Mouse (Mus musculus): ENCODE measurements around the gene Nup210. TPM values are rescaled to one million over a fixed set of nuclear protein-coding genes. Genes with fewer than 3 reads are reported as not detected.
"Not testable (repeated sequence)": the region's sequence is repeated elsewhere in the genome, so short reads cannot be mapped to it uniquely, and the experiment has no call there.

Gene Nup210
- polyA plus RNA-seq, 1 experiment from 2014 or later: 2.0 TPM

GRCm38 (mm10) chr6:91103421-91103820 is 13.2 kb downstream of the Nup210 start:
- not testable (repeated sequence) for H3K36me3 ChIP-seq (ENCODE audit: inconsistent target); H3K4me3 ChIP-seq (ENCODE audit: inconsistent target); H3K79me2 ChIP-seq (ENCODE audit: inconsistent target); H3K27ac ChIP-seq
- WGBS (ENCODE audit: missing documents): 100% methylated on average over 1 of the region's 1 CpGs

GRCm38 (mm10) chr6:91100621-91101020 is 16.0 kb downstream of the Nup210 start:
- no peak overlapping the region for H3K4me3 ChIP-seq (ENCODE audit: inconsistent target)
- no peaks in the 10 kb centered on the region for H3K36me3 ChIP-seq (ENCODE audit: inconsistent target)
- H3K27ac ChIP-seq: no peak overlapping the region
- WGBS (ENCODE audit: missing documents): 68% methylated on average over 5 of the region's 5 CpGs
- H3K79me2 ChIP-seq (ENCODE audit: inconsistent target): no peaks in the 10 kb centered on the region

- H3K36me3 ChIP-seq (ENCODE audit: inconsistent target): no peaks in the 10 kb centered on the region
- H3K27ac ChIP-seq: no peak overlapping the region
- 95% methylated on average over 3 of the region's 3 CpGs for WGBS (ENCODE audit: missing documents)
- no peaks in the 10 kb centered on the region for H3K79me2 ChIP-seq (ENCODE audit: inconsistent target)
- H3K4me3 ChIP-seq (ENCODE audit: inconsistent target): no peak overlapping the region
Measured at GRCm38 (mm10) chr6:91097879-91098278, 18.8 kb downstream of the Nup210 start.

- Histone ChIP-seq H3K4me3 (ENCODE audit: inconsistent target) (no peak overlapping the region), H3K36me3 (ENCODE audit: inconsistent target) (no peaks in the 10 kb centered on the region), H3K27ac (no peak overlapping the region), H3K79me2 (ENCODE audit: inconsistent target) (no peaks in the 10 kb centered on the region)
- WGBS (ENCODE audit: missing documents): 85% methylated on average over 2 of the region's 2 CpGs
Measured at GRCm38 (mm10) chr6:91095072-91095601, 21.5 kb downstream of the Nup210 start.

- no peaks in the 10 kb centered on the region for H3K36me3 ChIP-seq (ENCODE audit: inconsistent target)
- no peaks in the 10 kb centered on the region for H3K79me2 ChIP-seq (ENCODE audit: inconsistent target)
- 80% methylated on average over 10 of the region's 10 CpGs for WGBS (ENCODE audit: missing documents)
Measured at GRCm38 (mm10) chr6:91092216-91092899, 24.3 kb downstream of the Nup210 start.

GRCm38 (mm10) chr6:91085114-91085892 is 31.3 kb downstream of the Nup210 start:
- no peaks in the 10 kb centered on the region for H3K79me2 ChIP-seq (ENCODE audit: inconsistent target)
- no peaks in the 10 kb centered on the region for H3K36me3 ChIP-seq (ENCODE audit: inconsistent target)
- 83% methylated on average over 5 of the region's 5 CpGs for WGBS (ENCODE audit: missing documents)
- H3K27ac ChIP-seq: no peak overlapping the region
- H3K4me3 ChIP-seq (ENCODE audit: inconsistent target): no peak overlapping the region

More at GRCm38 (mm10) chr6:91092216-91092899, 24.3 kb downstream of the Nup210 start:
- Histone ChIP-seq H3K4me3 (ENCODE audit: inconsistent target) (no peak overlapping the region), H3K27ac (no peak overlapping the region)

- no peaks in the 10 kb centered on the region for H3K36me3 ChIP-seq (ENCODE audit: inconsistent target)
- no peak overlapping the region for H3K4me3 ChIP-seq (ENCODE audit: inconsistent target)
- H3K79me2 ChIP-seq (ENCODE audit: inconsistent target): no peaks in the 10 kb centered on the region
- WGBS (ENCODE audit: missing documents): 76% methylated on average over 1 of the region's 1 CpGs
- H3K27ac ChIP-seq: no peak overlapping the region
Measured at GRCm38 (mm10) chr6:91080033-91080432, 36.6 kb downstream of the Nup210 start.

- no peak overlapping the region for H3K4me3 ChIP-seq (ENCODE audit: inconsistent target)
- 94% methylated on average over 9 of the region's 9 CpGs for WGBS (ENCODE audit: missing documents)
- H3K36me3 ChIP-seq (ENCODE audit: inconsistent target): no peaks in the 10 kb centered on the region
- no peak overlapping the region for H3K27ac ChIP-seq
- no peaks in the 10 kb centered on the region for H3K79me2 ChIP-seq (ENCODE audit: inconsistent target)
Measured at GRCm38 (mm10) chr6:91076249-91076648, 40.4 kb downstream of the Nup210 start.

GRCm38 (mm10) chr6:91068511-91068910 is 48.1 kb downstream of the Nup210 start:
- H3K36me3 ChIP-seq (ENCODE audit: inconsistent target): no peaks in the 10 kb centered on the region

GRCm38 (mm10) chr6:91067048-91067447 is 49.6 kb downstream of the Nup210 start:
- whole genome bisulfite sequencing (ENCODE audit: missing documents): 87% methylated on average over 3 of the region's 3 CpGs
- no peak overlapping the region for H3K4me3 ChIP-seq (ENCODE audit: inconsistent target)
- no peaks in the 10 kb centered on the region for H3K79me2 ChIP-seq (ENCODE audit: inconsistent target)
- H3K27ac ChIP-seq: no peak overlapping the region
- no peaks in the 10 kb centered on the region for H3K36me3 ChIP-seq (ENCODE audit: inconsistent target)

More at GRCm38 (mm10) chr6:91068511-91068910, 48.1 kb downstream of the Nup210 start:
- Histone ChIP-seq H3K79me2 (ENCODE audit: inconsistent target) (no peaks in the 10 kb centered on the region), H3K27ac (no peak overlapping the region), H3K4me3 (ENCODE audit: inconsistent target) (no peak overlapping the region)
- 91% methylated on average over 1 of the region's 1 CpGs for WGBS (ENCODE audit: missing documents)

- H3K79me2 ChIP-seq (ENCODE audit: inconsistent target): no peaks in the 10 kb centered on the region
- H3K36me3 ChIP-seq (ENCODE audit: inconsistent target): no peaks in the 10 kb centered on the region
- H3K27ac ChIP-seq: no peak overlapping the region
- no peak overlapping the region for H3K4me3 ChIP-seq (ENCODE audit: inconsistent target)
- WGBS (ENCODE audit: missing documents): 44% methylated on average over 2 of the region's 2 CpGs
Measured at GRCm38 (mm10) chr6:91061296-91061695, 55.3 kb downstream of the Nup210 start.

- H3K27ac ChIP-seq: no peak overlapping the region
- H3K36me3 ChIP-seq (ENCODE audit: inconsistent target): no peaks in the 10 kb centered on the region
- H3K4me3 ChIP-seq (ENCODE audit: inconsistent target): no peak overlapping the region
- no peaks in the 10 kb centered on the region for H3K79me2 ChIP-seq (ENCODE audit: inconsistent target)
- 100% methylated on average over 1 of the region's 2 CpGs for WGBS (ENCODE audit: missing documents)
Measured at GRCm38 (mm10) chr6:91059711-91060110, 56.9 kb downstream of the Nup210 start.

- Histone ChIP-seq H3K79me2 (ENCODE audit: inconsistent target) (no peaks in the 10 kb centered on the region), H3K4me3 (ENCODE audit: inconsistent target) (no peak overlapping the region), H3K27ac (no peak overlapping the region), H3K36me3 (ENCODE audit: inconsistent target) (no peaks in the 10 kb centered on the region)
- 100% methylated on average over 2 of the region's 2 CpGs for WGBS (ENCODE audit: missing documents)
Measured at GRCm38 (mm10) chr6:91057989-91058388, 58.6 kb downstream of the Nup210 start.

GRCm38 (mm10) chr6:91056348-91056747 is 60.3 kb downstream of the Nup210 start:
- no peaks in the 10 kb centered on the region for H3K79me2 ChIP-seq (ENCODE audit: inconsistent target)
- H3K36me3 ChIP-seq (ENCODE audit: inconsistent target): no peaks in the 10 kb centered on the region
- no peak overlapping the region for H3K27ac ChIP-seq
- H3K4me3 ChIP-seq (ENCODE audit: inconsistent target): no peak overlapping the region

- Histone ChIP-seq H3K27ac (no peak overlapping the region), H3K4me3 (ENCODE audit: inconsistent target) (no peak overlapping the region), H3K36me3 (ENCODE audit: inconsistent target) (no peaks in the 10 kb centered on the region), H3K79me2 (ENCODE audit: inconsistent target) (no peaks in the 10 kb centered on the region)
- WGBS (ENCODE audit: missing documents): 98% methylated on average over 4 of the region's 4 CpGs
Measured at GRCm38 (mm10) chr6:91052572-91052971, 64.1 kb downstream of the Nup210 start.

Measured in macrophage (primary cell).